Mouse (Mus musculus) limb, embryonic 12.5 days (tissue): ENCODE data around the gene Fam198b. TPM values are rescaled to one million over a fixed set of nuclear protein-coding genes. Genes with fewer than 3 reads are reported as not detected.

Source experiments
- ATAC-seq: fragments of 200-750 bp; cut with Nextera tagmentation; 2 replicates; pipeline ENCODE4 v1.8.0; 2017; ENCODE audit warnings: low read depth, moderate TSS enrichment; ENCODE audit not compliant: insufficient number of reproducible peaks, insufficient read depth, low FRiP score, low TSS enrichment
- H3K27ac ChIP-seq: fragments of 300-500 bp; sonication (generic); 2 replicates; pipeline ENCODE4 v1.5.1; 2016; ENCODE audit warnings: mild to moderate bottlenecking, moderate library complexity
- H3K27me3 ChIP-seq: fragments of 300-500 bp; sonication (generic); 2 replicates; pipeline ENCODE4 v1.6.1; 2016; ENCODE audit warnings: mild to moderate bottlenecking, moderate library complexity
- H3K36me3 ChIP-seq: fragments of 300-500 bp; sonication (generic); 2 replicates; pipeline ENCODE4 v1.6.1; 2016; ENCODE audit warnings: mild to moderate bottlenecking, moderate library complexity
- H3K4me1 ChIP-seq: fragments of 300-500 bp; sonication (generic); replicated peaks from 2 replicates; pipeline ENCODE4 v1.6.1; 2016
- H3K4me2 ChIP-seq: fragments of 300-500 bp; sonication (generic); 2 replicates; pipeline ENCODE4 v1.6.1; 2016; ENCODE audit warnings: mild to moderate bottlenecking, moderate library complexity
- H3K4me3 ChIP-seq: fragments of 300-500 bp; sonication (generic); replicated peaks from 2 replicates; pipeline ENCODE4 v1.5.1; 2016; ENCODE audit warnings: mild to moderate bottlenecking
- H3K9ac ChIP-seq: fragments of 300-500 bp; sonication (generic); replicated peaks from 2 replicates; pipeline ENCODE4 v1.6.1; 2016; ENCODE audit warnings: mild to moderate bottlenecking, moderate library complexity
- H3K9me3 ChIP-seq: fragments of 300-500 bp; sonication (generic); 2 replicates; pipeline ENCODE4 v1.6.1; 2016; ENCODE audit warnings: mild to moderate bottlenecking, moderate library complexity
- WGBS: fragments of 180-500 bp; shearing (Covaris S2); methylation state at CpG from one replicate; pipeline ENCODE4 v1.1.7; 2016; 5-methylcytosine and 5-hydroxymethylcytosine counted together
- polyA plus RNA-seq: library from polyadenylated mRNA; unstranded; fragments of >200 nt; fragmentation: Nextera tagmentation; extraction: Ambion mirVana; gene quantifications from 2 replicates; pipeline ENCODE4 v1.2.1, GENCODE M21; 2016

Fam198b gene
- polyA plus RNA-seq, 1 experiment from 2014 or later, result 5.9 TPM

DNA sequence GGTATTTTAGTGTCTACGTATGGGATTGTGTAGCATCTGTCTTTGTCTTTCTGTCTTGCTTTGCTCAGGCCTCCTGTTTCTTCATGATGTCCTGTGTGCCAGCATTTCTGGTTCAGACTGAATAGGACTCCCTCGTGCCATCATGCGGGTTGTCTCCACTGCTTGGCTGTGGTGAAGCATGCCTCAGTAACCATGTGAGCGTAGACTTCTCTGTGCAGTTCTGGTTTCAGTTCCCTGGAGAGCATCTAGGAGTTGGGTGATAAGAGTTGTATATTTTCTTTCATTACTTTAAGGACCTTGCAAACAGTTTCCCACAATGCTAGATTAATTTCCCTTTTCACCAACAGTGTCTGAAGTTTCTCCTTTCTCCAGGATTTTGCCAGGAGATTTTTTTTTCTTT, 17.4 kb downstream of the Fam198b start:
- no peak overlapping the region for H3K4me2 ChIP-seq
- no peak overlapping the region for H3K4me3 ChIP-seq
- H3K27ac ChIP-seq, result no peak overlapping the region
- WGBS, result 92% methylated on average over 4 of the region's 4 CpGs
- H3K9me3 ChIP-seq, result no peaks in the 10 kb centered on the region
- no peak for ATAC-seq
- H3K36me3 ChIP-seq, result no peaks in the 10 kb centered on the region
- no peak overlapping the region for H3K9ac ChIP-seq
- no peaks in the 10 kb centered on the region for H3K27me3 ChIP-seq
- H3K4me1 ChIP-seq, result no peaks in the 10 kb centered on the region

DNA sequence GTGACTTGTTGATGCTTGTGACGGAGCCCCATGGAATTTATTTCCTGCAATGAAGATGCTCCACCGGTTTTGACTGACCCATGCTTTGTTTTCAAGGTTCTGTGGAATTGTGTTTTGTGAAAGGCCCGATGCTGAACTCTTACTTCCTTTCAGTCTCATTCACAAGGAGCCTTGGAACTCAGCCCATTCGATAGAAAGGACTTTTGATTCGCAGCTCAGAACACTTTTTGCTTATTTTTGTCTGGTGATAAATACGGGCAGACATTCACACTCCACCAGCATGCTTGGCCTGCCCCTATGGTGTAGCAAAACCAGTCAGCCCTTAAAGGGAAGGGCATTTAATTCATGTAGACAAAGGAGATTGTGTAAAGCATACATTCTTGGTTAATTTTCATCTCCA, 19.5 kb downstream of the Fam198b start:
- WGBS, result 86% methylated on average over 6 of the region's 6 CpGs
- H3K27me3 ChIP-seq, result no peaks in the 10 kb centered on the region
- no peak for ATAC-seq

DNA sequence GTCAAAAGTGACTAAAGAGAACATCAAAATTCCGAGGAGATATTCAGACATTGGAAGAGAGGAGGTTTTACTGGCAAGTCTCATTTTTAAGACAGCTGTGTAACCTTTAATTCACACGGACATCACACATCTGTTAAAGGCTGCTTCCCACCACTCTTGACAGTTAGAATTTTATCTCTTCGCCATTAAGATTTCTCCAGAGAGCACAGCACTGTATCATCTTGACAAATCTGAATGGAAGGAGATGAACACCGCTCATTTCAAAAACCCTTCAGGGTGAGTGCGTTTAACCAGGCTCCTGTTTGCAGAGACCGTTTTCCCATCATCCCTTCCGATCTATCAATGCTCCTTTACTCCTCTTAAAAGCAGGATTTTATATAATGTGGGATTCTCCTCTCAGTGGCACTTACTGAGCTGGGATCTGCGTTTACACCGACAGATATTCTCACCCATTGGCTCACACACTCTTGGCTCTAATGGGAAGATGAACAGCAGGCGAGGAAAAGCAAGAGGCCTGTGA, 20.0 kb downstream of the Fam198b start:
- Histone ChIP-seq H3K4me3 (no peak overlapping the region), H3K27me3 (no peaks in the 10 kb centered on the region), H3K9me3 (no peaks in the 10 kb centered on the region), H3K36me3 (no peaks in the 10 kb centered on the region), H3K27ac (no peak overlapping the region), H3K4me1 (no peaks in the 10 kb centered on the region), H3K4me2 (no peak overlapping the region), H3K9ac (no peak overlapping the region)
- WGBS, result 82% methylated on average over 10 of the region's 10 CpGs
- ATAC-seq, result no peak

More for the DNA sequence above, 19.5 kb downstream of the Fam198b start:
- no peaks in the 10 kb centered on the region for H3K9me3 ChIP-seq
- no peak overlapping the region for H3K27ac ChIP-seq
- H3K9ac ChIP-seq, result no peak overlapping the region
- H3K4me2 ChIP-seq, result no peak overlapping the region
- H3K4me3 ChIP-seq, result no peak overlapping the region
- no peaks in the 10 kb centered on the region for H3K4me1 ChIP-seq
- H3K36me3 ChIP-seq, result no peaks in the 10 kb centered on the region

DNA sequence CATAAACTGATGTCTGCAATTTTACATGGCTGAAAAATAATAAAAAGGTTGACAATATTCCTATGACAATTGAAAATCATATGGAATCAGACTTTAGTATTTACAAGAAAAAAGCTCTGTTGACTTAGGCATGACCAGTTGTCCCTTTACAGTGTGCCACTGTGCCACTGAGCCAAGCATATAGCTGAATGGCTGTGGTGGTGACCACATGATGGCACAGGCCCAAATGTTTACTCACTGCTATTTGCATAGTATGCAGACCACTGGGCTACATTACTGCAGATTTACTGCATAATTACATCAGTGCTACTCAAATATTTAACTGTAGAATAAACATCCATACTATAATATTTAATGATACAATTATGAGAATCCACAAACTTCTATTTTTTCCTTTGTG, 21.1 kb downstream of the Fam198b start:
- H3K27me3 ChIP-seq, result no peaks in the 10 kb centered on the region
- H3K4me3 ChIP-seq, result no peak overlapping the region
- H3K27ac ChIP-seq, result no peak overlapping the region
- no peaks in the 10 kb centered on the region for H3K36me3 ChIP-seq
- no peaks in the 10 kb centered on the region for H3K4me1 ChIP-seq
- no peak overlapping the region for H3K4me2 ChIP-seq
- ATAC-seq, result no peak
- H3K9ac ChIP-seq, result no peak overlapping the region
- no peaks in the 10 kb centered on the region for H3K9me3 ChIP-seq

DNA sequence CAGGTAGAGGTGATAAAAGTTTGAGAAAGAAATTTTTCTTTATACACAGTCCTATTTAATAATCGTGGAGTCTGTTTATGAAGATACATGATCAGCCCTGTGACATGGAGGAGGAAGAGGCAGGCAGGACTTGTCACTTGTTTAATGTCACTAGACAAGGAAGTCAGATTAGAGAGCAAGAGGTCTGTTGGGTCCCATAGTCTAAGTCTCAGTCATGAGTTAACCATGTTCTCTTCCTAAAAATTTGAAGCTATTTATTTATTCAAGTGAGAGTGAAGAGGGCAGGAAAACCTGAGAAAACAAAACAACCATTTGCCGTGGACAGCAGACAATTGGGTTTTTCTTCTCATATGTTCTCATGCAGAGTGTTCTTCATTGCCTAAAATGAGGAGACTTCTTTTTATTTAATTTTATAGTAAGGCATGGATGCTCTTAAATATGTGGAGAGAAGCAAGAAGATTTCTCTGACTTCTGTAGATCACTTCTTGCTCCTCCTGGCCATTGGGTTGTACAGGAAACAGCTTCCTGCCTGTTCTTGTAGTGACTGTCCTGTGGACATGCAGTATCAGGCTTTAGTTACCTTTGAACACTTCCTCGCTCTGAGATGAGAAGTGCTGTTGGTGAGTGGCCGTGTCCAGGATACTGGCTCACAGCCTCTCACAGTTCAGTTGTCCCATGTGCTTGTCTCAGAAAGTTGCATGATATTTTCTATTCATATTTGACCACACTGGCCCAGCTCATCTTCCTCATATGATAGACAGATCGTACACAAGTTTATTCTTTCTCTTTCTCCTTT, 22.1 kb downstream of the Fam198b start:
- 84% methylated on average over 5 of the region's 5 CpGs for WGBS

DNA sequence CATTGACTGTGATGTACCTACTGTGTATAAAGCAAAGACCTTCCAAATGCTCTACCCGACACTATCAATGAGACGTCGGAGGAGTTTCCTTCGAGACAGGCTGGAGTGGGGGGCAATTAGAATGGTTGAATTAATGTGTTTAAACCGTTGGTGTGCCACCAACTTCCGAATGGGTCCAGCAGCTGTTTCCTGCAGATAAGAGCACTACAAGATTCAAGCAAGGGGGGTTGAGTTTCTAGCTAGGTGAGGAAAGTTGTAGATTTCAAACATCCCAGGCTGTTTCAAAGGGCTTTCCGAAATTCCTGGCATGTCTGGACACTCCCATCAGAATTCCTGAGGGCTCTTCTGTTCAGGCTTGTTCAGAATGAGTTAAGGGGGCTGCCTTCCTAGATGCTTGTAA, 22.9 kb downstream of the Fam198b start:
- H3K4me1 ChIP-seq, result no peaks in the 10 kb centered on the region
- H3K36me3 ChIP-seq, result no peaks in the 10 kb centered on the region
- no peak overlapping the region for H3K4me3 ChIP-seq
- no peak overlapping the region for H3K4me2 ChIP-seq
- no peaks in the 10 kb centered on the region for H3K9me3 ChIP-seq
- no peaks in the 10 kb centered on the region for H3K27me3 ChIP-seq
- ATAC-seq, result no peak
- WGBS, result 46% methylated on average over 7 of the region's 7 CpGs
- H3K9ac ChIP-seq, result no peak overlapping the region
- H3K27ac ChIP-seq, result no peak overlapping the region

More for the DNA sequence above, 22.1 kb downstream of the Fam198b start:
- H3K27me3 ChIP-seq, result no peaks in the 10 kb centered on the region
- H3K4me3 ChIP-seq, result no peak overlapping the region
- no peak for ATAC-seq
- no peak overlapping the region for H3K27ac ChIP-seq
- H3K36me3 ChIP-seq, result no peaks in the 10 kb centered on the region
- no peak overlapping the region for H3K4me2 ChIP-seq
- no peak overlapping the region for H3K9ac ChIP-seq
- H3K4me1 ChIP-seq, result no peaks in the 10 kb centered on the region
- no peaks in the 10 kb centered on the region for H3K9me3 ChIP-seq

DNA sequence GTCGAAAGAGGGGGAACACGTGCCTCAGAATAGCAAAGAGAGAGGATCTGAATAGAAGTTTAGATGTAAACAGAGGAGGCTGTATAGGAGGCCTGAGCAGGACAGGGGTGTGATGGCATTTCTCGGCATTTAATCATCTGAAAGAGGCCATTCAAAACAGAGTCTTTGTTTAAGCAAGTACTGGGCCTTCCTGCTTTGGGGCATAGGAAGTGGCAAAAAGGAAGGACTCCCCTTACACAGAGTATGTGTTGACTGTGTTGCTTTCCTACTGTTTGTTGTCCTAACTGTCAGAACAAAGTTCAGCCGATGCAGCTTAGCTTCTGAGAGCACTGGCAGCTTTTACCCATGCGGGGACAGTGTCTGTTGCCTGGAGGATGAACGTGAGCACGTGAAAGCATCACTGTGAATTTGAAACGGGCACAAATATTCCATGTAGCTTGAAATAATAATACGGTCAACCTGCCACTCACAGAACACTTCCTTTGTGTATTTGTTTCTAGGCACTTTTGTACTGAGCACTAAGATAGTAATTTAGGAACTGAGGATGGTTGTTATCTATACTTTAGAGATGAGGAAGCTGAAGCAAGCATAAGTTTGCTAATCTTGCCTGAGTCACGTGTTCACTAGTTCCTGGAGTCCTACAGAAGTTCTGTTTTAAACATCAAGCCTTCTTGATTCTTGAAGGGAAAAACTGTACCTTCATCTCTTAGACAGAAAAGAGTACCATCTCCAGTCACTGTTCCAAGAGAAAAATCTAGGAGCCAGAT, 26.2 kb downstream of the Fam198b start:
- Histone ChIP-seq H3K9me3 (no peaks in the 10 kb centered on the region), H3K27ac (no peak overlapping the region), H3K4me1 (no peaks in the 10 kb centered on the region), H3K36me3 (no peaks in the 10 kb centered on the region), H3K27me3 (no peaks in the 10 kb centered on the region), H3K9ac (no peak overlapping the region), H3K4me3 (no peak overlapping the region), H3K4me2 (no peak overlapping the region)
- no peak for ATAC-seq
- 79% methylated on average over 10 of the region's 10 CpGs for WGBS

DNA sequence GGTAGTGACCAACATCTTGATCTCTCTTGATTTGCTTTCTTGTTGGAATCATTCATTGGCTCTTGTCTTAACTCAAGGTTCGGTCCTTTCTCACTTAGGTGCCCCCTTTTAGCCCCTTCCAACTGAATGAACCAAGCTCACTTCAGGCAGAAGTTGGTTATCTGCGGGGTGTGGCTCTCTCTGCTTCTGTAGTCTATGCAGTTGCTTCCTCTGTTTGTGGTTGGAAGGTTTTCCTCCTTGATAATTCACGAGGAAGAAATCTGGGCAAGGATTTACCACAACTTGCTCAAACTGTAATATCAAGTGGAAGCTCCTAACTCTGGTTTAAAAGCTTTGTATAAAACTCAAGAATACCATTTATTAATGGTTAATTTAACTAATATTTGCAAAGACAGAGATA, 26.8 kb downstream of the Fam198b start:
- ATAC-seq, result no peak
- H3K36me3 ChIP-seq, result no peaks in the 10 kb centered on the region
- no peaks in the 10 kb centered on the region for H3K9me3 ChIP-seq
- 93% methylated on average over 3 of the region's 3 CpGs for WGBS
- H3K27ac ChIP-seq, result no peak overlapping the region
- no peak overlapping the region for H3K4me3 ChIP-seq
- H3K9ac ChIP-seq, result no peak overlapping the region
- no peak overlapping the region for H3K4me2 ChIP-seq
- no peaks in the 10 kb centered on the region for H3K4me1 ChIP-seq
- no peaks in the 10 kb centered on the region for H3K27me3 ChIP-seq

DNA sequence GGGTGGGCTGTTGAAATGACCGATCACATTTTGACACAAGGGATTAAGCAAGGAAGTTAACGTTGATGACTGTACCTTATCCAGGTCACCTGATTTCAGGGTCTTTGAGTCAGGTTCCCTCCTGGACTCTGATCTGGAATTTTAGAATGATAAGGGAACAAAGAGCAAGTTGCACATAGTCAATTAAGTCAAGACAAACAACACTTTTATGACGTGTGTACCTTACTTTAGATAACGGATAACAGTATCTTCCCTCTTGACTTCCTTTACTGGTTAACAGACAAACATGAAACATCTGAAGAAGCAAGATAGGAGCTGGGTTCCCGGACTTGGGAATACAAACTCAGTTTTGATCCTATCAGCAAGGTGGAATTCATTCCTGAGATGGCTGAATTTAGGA, 29.7 kb downstream of the Fam198b start:
- Histone ChIP-seq H3K4me1 (no peaks in the 10 kb centered on the region), H3K9me3 (no peaks in the 10 kb centered on the region), H3K4me3 (no peak overlapping the region), H3K27me3 (no peaks in the 10 kb centered on the region), H3K9ac (no peak overlapping the region), H3K36me3 (no peaks in the 10 kb centered on the region), H3K27ac (no peak overlapping the region), H3K4me2 (no peak overlapping the region)
- no peak for ATAC-seq
- 82% methylated on average over 5 of the region's 5 CpGs for WGBS

DNA sequence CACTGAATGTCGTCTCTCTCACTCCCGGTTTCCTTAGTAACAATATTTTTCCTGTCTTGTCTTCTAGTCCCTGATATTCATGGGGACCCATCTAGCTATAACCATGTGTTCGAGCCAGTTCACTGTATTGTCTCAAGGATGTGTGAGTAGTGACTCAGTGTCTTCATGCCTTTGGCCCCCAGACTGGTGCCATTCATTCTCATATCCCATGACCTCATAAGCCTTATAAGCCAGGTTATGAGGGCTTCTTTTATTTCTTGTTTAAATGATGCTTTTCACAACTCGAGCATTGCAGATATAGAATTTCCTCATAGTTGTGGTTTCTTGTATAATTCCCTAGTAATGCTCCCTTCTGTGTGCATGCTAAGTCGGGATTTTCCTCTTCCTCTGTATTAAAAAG, 31.9 kb downstream of the Fam198b start:
- H3K9me3 ChIP-seq, result no peaks in the 10 kb centered on the region
- H3K4me3 ChIP-seq, result no peak overlapping the region
- no peak overlapping the region for H3K4me2 ChIP-seq
- WGBS, result 88% methylated on average over 5 of the region's 5 CpGs
- H3K9ac ChIP-seq, result no peak overlapping the region
- H3K27me3 ChIP-seq, result no peaks in the 10 kb centered on the region
- no peaks in the 10 kb centered on the region for H3K36me3 ChIP-seq
- H3K4me1 ChIP-seq, result no peaks in the 10 kb centered on the region
- no peak for ATAC-seq
- H3K27ac ChIP-seq, result no peak overlapping the region

DNA sequence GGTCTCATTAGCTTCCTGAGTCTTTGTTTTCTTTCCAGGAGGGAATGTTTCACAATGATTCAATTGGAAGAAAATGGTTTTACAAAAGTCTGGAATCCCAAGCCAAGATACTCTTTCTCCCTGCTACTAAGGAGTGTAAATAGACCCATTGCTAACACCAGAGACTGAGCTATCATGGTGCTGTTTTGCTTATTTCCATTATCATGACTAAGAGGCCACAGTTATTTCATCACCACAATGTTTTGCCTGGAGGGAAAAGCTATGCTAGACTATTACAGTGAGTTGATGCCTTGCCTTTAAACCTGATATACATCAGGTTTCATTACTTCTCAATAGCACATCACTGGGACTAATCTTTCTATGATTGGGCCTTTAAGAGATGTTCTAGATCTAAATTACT, 34.4 kb downstream of the Fam198b start:
- no peak overlapping the region for H3K4me2 ChIP-seq

More for the DNA sequence above, 34.4 kb downstream of the Fam198b start:
- Histone ChIP-seq H3K4me3 (no peak overlapping the region), H3K27me3 (no peaks in the 10 kb centered on the region), H3K4me1 (peaks cover 5% of the 10 kb centered on the region; the same call in 1 of the 2 replicates), H3K27ac (no peak overlapping the region), H3K36me3 (no peaks in the 10 kb centered on the region), H3K9me3 (no peaks in the 10 kb centered on the region), H3K9ac (no peak overlapping the region)
- ATAC-seq, result no peak
